Mouse (Mus musculus): ENCODE results near the gene Smc5. TPM values are rescaled to one million over a fixed set of nuclear protein-coding genes. Genes with fewer than 3 reads are reported as not detected.

The Smc5 gene
- polyA plus RNA-seq (2011; ENCODE audit: insufficient read depth, insufficient read length, low read depth, missing spikeins): 132 and 135 TPM in 2 replicates

DNA sequence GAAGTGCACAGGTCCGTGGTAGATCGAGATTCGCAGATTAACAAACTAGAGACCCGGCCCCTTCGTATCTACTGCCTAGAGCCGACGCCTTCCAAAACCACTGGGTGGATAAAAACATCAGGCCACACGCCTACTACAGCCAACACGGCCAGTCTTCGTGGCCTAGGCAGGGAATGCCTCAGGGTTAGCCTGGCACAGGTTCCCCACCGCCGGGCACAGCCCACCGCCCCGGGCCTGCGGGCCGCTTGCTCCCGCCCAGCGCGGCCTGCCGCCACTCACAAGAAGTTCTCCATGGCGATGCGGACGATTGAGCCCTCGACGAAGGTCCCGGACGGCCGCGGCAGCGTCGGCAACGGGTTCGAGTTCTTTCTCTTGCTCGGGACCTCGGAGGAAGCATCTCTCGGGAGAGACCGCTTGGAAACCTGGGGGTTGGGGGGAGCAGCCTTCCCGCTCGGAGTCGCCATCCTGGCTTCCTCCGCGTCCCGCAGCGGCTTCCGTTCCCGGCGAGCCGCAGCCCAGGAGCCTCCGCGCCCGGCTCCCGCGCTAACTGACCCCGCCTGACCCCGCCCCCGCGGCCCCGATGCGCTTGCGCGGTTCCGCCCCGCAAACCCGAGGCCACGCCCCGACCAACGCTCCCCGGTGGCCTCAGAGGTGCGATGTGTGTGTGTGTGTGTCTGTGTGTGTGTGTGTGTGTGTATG, at the start of gene Smc5:
TSS of gene Smc5 (minus strand) at position 543 of the 699 bp plus-strand sequence.
- peak within 1 kb of the TSS; percentile 69 for H3K4me3 ChIP-seq (ENCODE audit: low read depth, low read length)
- H3K27ac ChIP-seq (ENCODE audit: insufficient read depth, low read length): no peak within 1 kb of the TSS
- TF ChIP-seq POLR2A (IDR thresholded peaks at IDR 0.05; ENCODE audit: insufficient read depth, low read length) (peak; percentile 31), CTCF (IDR thresholded peaks at IDR 0.05; ENCODE audit: low read depth, low read length) (no peak)
- no peaks in the 10 kb centered on the region for H3K9me3 ChIP-seq (replicated peaks; ENCODE audit: control insufficient read depth, insufficient read depth, low read length, poor library complexity, severe bottlenecking)
- H3K27me3 ChIP-seq (ENCODE audit: control insufficient read depth, insufficient read depth, low read length, poor library complexity, severe bottlenecking): no peaks in the 10 kb centered on the region
- peak within 1 kb of the TSS; percentile 74 for H3K9ac ChIP-seq (ENCODE audit: low read depth, poor library complexity, severe bottlenecking)
- H3K36me3 ChIP-seq (ENCODE audit: control insufficient read depth, insufficient read depth, low read length, poor library complexity, severe bottlenecking): peaks cover 2% of the 10 kb centered on the region
- no peaks in the 10 kb centered on the region for H3K4me1 ChIP-seq (ENCODE audit: control insufficient read depth, insufficient read depth, low read length)

DNA sequence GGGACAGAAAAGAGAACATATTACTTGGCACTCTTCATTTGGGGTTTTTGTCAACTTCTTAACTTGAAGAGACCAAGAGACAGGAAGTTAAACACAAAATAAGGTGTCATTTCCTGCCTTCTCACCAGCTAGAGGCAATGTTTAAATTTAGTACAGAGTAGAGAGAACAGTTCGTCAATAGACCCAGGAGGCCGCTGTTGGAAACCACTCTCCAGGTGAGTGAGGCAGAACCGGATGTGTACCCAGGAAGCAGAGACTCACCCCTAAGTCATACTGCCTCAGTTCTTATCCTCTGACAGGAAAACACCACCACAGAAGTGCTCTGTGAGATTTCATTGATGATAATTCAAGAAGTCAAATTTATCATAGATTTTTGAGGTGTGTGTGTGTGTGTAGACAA, 49.4 kb upstream of the Smc5 start:
- H3K27ac ChIP-seq (ENCODE audit: insufficient read depth, low read length): no peak overlapping the region
- TF ChIP-seq EP300 (IDR thresholded peaks at IDR 0.05; ENCODE audit: insufficient read depth, low read depth, low read length) (no peak), POLR2A (IDR thresholded peaks at IDR 0.05; ENCODE audit: insufficient read depth, low read length) (no peak), CTCF (IDR thresholded peaks at IDR 0.05; ENCODE audit: low read depth, low read length) (no peak)
- no peaks in the 10 kb centered on the region for H3K36me3 ChIP-seq (ENCODE audit: control insufficient read depth, insufficient read depth, low read length, poor library complexity, severe bottlenecking)
- H3K9me3 ChIP-seq (replicated peaks; ENCODE audit: control insufficient read depth, insufficient read depth, low read length, poor library complexity, severe bottlenecking): no peaks in the 10 kb centered on the region
- H3K4me3 ChIP-seq (ENCODE audit: low read depth, low read length): no peak overlapping the region
- no peaks in the 10 kb centered on the region for H3K27me3 ChIP-seq (ENCODE audit: control insufficient read depth, insufficient read depth, low read length, poor library complexity, severe bottlenecking)
- no peak overlapping the region for H3K9ac ChIP-seq (ENCODE audit: low read depth, poor library complexity, severe bottlenecking)
- H3K4me1 ChIP-seq (ENCODE audit: control insufficient read depth, insufficient read depth, low read length): no peaks in the 10 kb centered on the region

DNA sequence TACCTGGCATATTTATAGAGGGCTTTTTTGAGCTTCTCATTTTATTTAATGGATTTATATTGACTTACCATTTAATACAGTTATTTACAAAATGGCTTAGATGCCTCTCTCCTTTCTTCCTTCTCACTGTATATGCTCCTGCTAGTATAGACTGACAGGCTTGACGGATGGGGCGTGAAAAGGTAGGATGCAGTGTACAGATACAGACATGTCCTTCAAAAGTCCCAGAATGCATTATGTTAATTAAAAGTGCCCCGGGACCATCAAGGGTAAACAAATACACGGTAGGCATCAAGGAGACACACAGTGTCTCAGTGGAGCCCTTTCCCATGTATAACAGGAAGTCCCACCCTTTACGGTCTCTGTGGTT, 44.3 kb upstream of the Smc5 start:
- Histone ChIP-seq H3K4me1 (ENCODE audit: control insufficient read depth, insufficient read depth, low read length) (no peaks in the 10 kb centered on the region), H3K9me3 (replicated peaks; ENCODE audit: control insufficient read depth, insufficient read depth, low read length, poor library complexity, severe bottlenecking) (no peaks in the 10 kb centered on the region), H3K9ac (ENCODE audit: low read depth, poor library complexity, severe bottlenecking) (no peak overlapping the region), H3K4me3 (ENCODE audit: low read depth, low read length) (no peak overlapping the region), H3K36me3 (ENCODE audit: control insufficient read depth, insufficient read depth, low read length, poor library complexity, severe bottlenecking) (no peaks in the 10 kb centered on the region), H3K27ac (ENCODE audit: insufficient read depth, low read length) (no peak overlapping the region), H3K27me3 (ENCODE audit: control insufficient read depth, insufficient read depth, low read length, poor library complexity, severe bottlenecking) (no peaks in the 10 kb centered on the region)
- TF ChIP-seq CTCF (IDR thresholded peaks at IDR 0.05; ENCODE audit: low read depth, low read length) (no peak), EP300 (IDR thresholded peaks at IDR 0.05; ENCODE audit: insufficient read depth, low read depth, low read length) (no peak)

DNA sequence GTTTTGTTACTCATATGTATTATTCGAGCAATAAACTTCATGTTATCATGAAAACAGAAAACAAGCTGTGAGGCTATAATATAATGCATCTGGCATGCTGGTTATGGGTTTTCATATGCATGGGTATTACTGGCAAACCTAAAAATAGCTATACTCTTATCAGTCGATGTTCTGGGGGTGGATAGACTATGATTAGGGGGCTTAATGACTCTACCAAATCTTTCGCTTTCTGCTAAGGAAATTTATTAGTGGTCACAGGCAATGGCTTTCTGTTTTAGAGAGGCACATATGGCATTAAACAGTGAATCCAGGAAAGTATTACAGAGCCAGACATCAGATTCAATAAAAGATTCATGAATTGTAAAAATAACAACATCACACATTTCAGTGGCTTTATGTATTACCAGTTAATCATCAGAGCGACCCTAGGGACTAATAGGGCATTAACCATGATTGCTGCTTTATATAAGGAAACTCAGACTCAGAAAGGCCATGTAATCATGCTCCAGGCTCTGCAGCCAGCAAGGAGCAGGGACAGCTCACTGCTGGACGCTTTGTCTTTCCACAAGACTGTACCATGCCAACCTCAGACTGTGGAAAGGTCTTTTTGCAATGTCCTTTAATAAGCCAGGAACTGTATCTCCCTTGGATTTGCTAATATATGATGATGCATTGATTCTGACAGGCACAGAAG, 43.7 kb upstream of the Smc5 start:
- Histone ChIP-seq H3K27me3 (ENCODE audit: control insufficient read depth, insufficient read depth, low read length, poor library complexity, severe bottlenecking) (no peaks in the 10 kb centered on the region), H3K27ac (ENCODE audit: insufficient read depth, low read length) (no peak overlapping the region), H3K9me3 (replicated peaks; ENCODE audit: control insufficient read depth, insufficient read depth, low read length, poor library complexity, severe bottlenecking) (no peaks in the 10 kb centered on the region), H3K4me3 (ENCODE audit: low read depth, low read length) (no peak overlapping the region), H3K9ac (ENCODE audit: low read depth, poor library complexity, severe bottlenecking) (no peak overlapping the region), H3K36me3 (ENCODE audit: control insufficient read depth, insufficient read depth, low read length, poor library complexity, severe bottlenecking) (no peaks in the 10 kb centered on the region), H3K4me1 (ENCODE audit: control insufficient read depth, insufficient read depth, low read length) (no peaks in the 10 kb centered on the region)
- TF ChIP-seq EP300 (IDR thresholded peaks at IDR 0.05; ENCODE audit: insufficient read depth, low read depth, low read length) (no peak), POLR2A (IDR thresholded peaks at IDR 0.05; ENCODE audit: insufficient read depth, low read length) (no peak), CTCF (IDR thresholded peaks at IDR 0.05; ENCODE audit: low read depth, low read length) (no peak)

DNA sequence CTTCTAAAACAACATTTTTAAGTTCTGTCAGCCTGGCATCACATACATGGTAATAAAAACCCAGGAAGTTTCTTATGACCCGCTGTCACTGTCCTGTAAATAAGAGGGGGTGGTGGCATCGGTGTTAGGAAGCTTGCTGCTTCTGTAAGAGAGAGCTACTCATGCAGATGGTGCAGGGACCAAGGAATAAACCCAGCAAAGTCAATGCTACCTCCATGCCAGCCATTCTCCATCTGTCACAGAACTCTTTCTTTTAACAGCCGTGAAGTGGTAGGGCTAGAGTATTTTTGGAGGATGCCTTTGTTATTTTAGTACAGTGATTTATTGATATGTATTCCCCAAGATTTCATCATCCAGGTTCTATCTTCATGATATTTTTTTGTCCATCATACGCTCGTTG, 43.2 kb upstream of the Smc5 start:
- no peaks in the 10 kb centered on the region for H3K27me3 ChIP-seq (ENCODE audit: control insufficient read depth, insufficient read depth, low read length, poor library complexity, severe bottlenecking)
- H3K4me1 ChIP-seq (ENCODE audit: control insufficient read depth, insufficient read depth, low read length): no peaks in the 10 kb centered on the region
- H3K9ac ChIP-seq (ENCODE audit: low read depth, poor library complexity, severe bottlenecking): no peak overlapping the region
- no peak overlapping the region for H3K4me3 ChIP-seq (ENCODE audit: low read depth, low read length)
- TF ChIP-seq CTCF (IDR thresholded peaks at IDR 0.05; ENCODE audit: low read depth, low read length) (no peak), EP300 (IDR thresholded peaks at IDR 0.05; ENCODE audit: insufficient read depth, low read depth, low read length) (no peak), POLR2A (IDR thresholded peaks at IDR 0.05; ENCODE audit: insufficient read depth, low read length) (no peak)
- H3K27ac ChIP-seq (ENCODE audit: insufficient read depth, low read length): no peak overlapping the region
- no peaks in the 10 kb centered on the region for H3K9me3 ChIP-seq (replicated peaks; ENCODE audit: control insufficient read depth, insufficient read depth, low read length, poor library complexity, severe bottlenecking)
- no peaks in the 10 kb centered on the region for H3K36me3 ChIP-seq (ENCODE audit: control insufficient read depth, insufficient read depth, low read length, poor library complexity, severe bottlenecking)

DNA sequence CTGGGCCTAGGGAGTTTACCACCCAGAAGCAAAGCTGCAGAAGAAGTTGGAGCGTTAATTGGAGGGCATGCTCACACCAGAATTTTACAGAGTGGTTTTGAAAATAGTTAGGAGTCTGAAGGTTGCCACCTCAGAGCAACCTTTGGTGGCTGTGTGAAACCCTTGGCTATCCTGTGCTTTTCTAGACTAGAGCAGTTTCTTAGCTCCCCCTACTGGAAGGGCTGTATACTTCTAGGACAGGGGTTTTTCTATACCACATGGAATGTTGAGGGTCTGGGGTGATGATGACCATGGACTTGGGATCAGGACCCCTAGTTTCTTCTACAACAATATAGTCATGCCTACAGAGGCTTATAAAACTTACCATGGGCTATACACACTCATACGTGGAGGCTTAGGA, 36.3 kb upstream of the Smc5 start:
- H3K9me3 ChIP-seq (replicated peaks; ENCODE audit: control insufficient read depth, insufficient read depth, low read length, poor library complexity, severe bottlenecking): no peaks in the 10 kb centered on the region
- H3K4me3 ChIP-seq (ENCODE audit: low read depth, low read length): no peak overlapping the region
- no peaks in the 10 kb centered on the region for H3K27me3 ChIP-seq (ENCODE audit: control insufficient read depth, insufficient read depth, low read length, poor library complexity, severe bottlenecking)
- H3K4me1 ChIP-seq (ENCODE audit: control insufficient read depth, insufficient read depth, low read length): no peaks in the 10 kb centered on the region
- no peak overlapping the region for H3K27ac ChIP-seq (ENCODE audit: insufficient read depth, low read length)
- TF ChIP-seq POLR2A (IDR thresholded peaks at IDR 0.05; ENCODE audit: insufficient read depth, low read length): no peak
- no peak for TF ChIP-seq CTCF (IDR thresholded peaks at IDR 0.05; ENCODE audit: low read depth, low read length)
- TF ChIP-seq EP300 (IDR thresholded peaks at IDR 0.05; ENCODE audit: insufficient read depth, low read depth, low read length): no peak
- H3K9ac ChIP-seq (ENCODE audit: low read depth, poor library complexity, severe bottlenecking): no peak overlapping the region
- H3K36me3 ChIP-seq (ENCODE audit: control insufficient read depth, insufficient read depth, low read length, poor library complexity, severe bottlenecking): no peaks in the 10 kb centered on the region

All from ES-Bruce4 (cell line).